12 mouse cellular contexts compared by ENCODE assay signal in genomic region chr1:183167776-183168175, GRCm38 (mm10). TPM values are rescaled to one million over a fixed set of nuclear protein-coding genes. Genes with fewer than 3 reads are reported as not detected.
DNase-seq lines count a peak whose midpoint lies in the region; ATAC-seq and TF ChIP-seq lines count a peak whose summit lies in the region.
"Had no signal": no experiment of that assay in that cellular context is flagged by ENCODE, and none has a peak within 500 bp of the region (broad histone marks: within the 10 kb centered on the region; RNA-seq: fewer than 3 reads in every experiment).

No protein-coding gene starts in this region.

- H3K9ac ChIP-seq in heart, postnatal 0 days (replicated peaks; ENCODE audit: low read depth, low read length): no peak overlapping the region
- no peak overlapping the region for H3K9ac ChIP-seq in neural tube, embryonic 13.5 days
- H3K9ac ChIP-seq in limb, embryonic 11.5 days (ENCODE audit: low read length): no peak overlapping the region
- H3K9ac ChIP-seq in intestine, embryonic 16.5 days (ENCODE audit: low read depth, low read length): no peak overlapping the region
- H3K9ac ChIP-seq: liver, embryonic 14.5 days; midbrain, embryonic 15.5 days had no signal

- no peak for TF ChIP-seq CTCF in heart, postnatal 0 days (IDR thresholded peaks at IDR 0.05; ENCODE audit: low read depth)

- TF ChIP-seq EP300 in heart, postnatal 0 days (IDR thresholded peaks at IDR 0.05; ENCODE audit: low read depth): no peak

- H3K4me1 ChIP-seq in heart, postnatal 0 days (ENCODE audit: control insufficient read depth, insufficient read depth): peaks cover 21% of the 10 kb centered on the region; the same call in 1 of the 2 replicates
- peaks cover 19% of the 10 kb centered on the region for H3K4me1 ChIP-seq in neural tube, embryonic 13.5 days (replicated peaks)
- H3K4me1 ChIP-seq in limb, embryonic 11.5 days (ENCODE audit: control insufficient read depth, insufficient read depth, low read length): peaks cover 39% of the 10 kb centered on the region
- peaks cover 10% of the 10 kb centered on the region; the same call in 1 of the 2 replicates for H3K4me1 ChIP-seq in intestine, embryonic 16.5 days (ENCODE audit: control insufficient read depth, insufficient read depth, low read length)
- H3K4me1 ChIP-seq: midbrain, embryonic 15.5 days had no signal

- DNase-seq in heart, postnatal 0 days (ENCODE audit: low spot score): no peak
- no peak for DNase-seq in heart, adult 9 months (ENCODE audit: low spot score in 2 of 2)
- no peak for DNase-seq in neural tube, embryonic 10.5 days (ENCODE audit: extremely low spot score, low spot score)
- peak; percentile 49 for DNase-seq in limb, embryonic 11.5 days (ENCODE audit: low spot score)
- DNase-seq in left cerebral cortex, adult 8-10 months (ENCODE audit: low spot score in 2 of 2): no peak
- no peak for DNase-seq in adrenal gland, adult 2 months
- DNase-seq: cerebellum, adult 11 months had no signal

- no peak for ATAC-seq in heart, postnatal 0 days (ENCODE audit: insufficient read depth, low read depth)
- ATAC-seq in neural tube, embryonic 13.5 days (ENCODE audit: low read depth): no peak
- ATAC-seq in limb, embryonic 11.5 days (ENCODE audit: insufficient number of reproducible peaks, low FRiP score, low TSS enrichment, low read depth): no peak
- no peak for ATAC-seq in intestine, embryonic 16.5 days
- ATAC-seq: midbrain, embryonic 15.5 days had no signal

- H3K36me3 ChIP-seq in heart, postnatal 0 days (replicated peaks; ENCODE audit: control insufficient read depth, insufficient read depth, low read length): no peaks in the 10 kb centered on the region
- H3K36me3 ChIP-seq in neural tube, embryonic 13.5 days: peaks cover 9% of the 10 kb centered on the region; the same call in 1 of the 2 replicates
- H3K36me3 ChIP-seq in limb, embryonic 11.5 days (ENCODE audit: control insufficient read depth, insufficient read depth, low read length): 0 out of 2 replicates have a peak, but pooled peaks cover 3% of the 10 kb centered on the region
- H3K36me3 ChIP-seq in intestine, embryonic 16.5 days (ENCODE audit: control insufficient read depth, insufficient read depth, low read length): no peaks in the 10 kb centered on the region
- H3K36me3 ChIP-seq: midbrain, embryonic 15.5 days had no signal

- no peak overlapping the region for H3K4me3 ChIP-seq in heart, postnatal 0 days (ENCODE audit: low read depth, low read length)
- no peak overlapping the region for H3K4me3 ChIP-seq in neural tube, embryonic 13.5 days
- H3K4me3 ChIP-seq in limb, embryonic 11.5 days (ENCODE audit: low read depth, low read length): no peak overlapping the region
- H3K4me3 ChIP-seq in intestine, embryonic 16.5 days (ENCODE audit: low read length): no peak overlapping the region
- H3K4me3 ChIP-seq: erythroblast, embryonic 14.5 days; midbrain, embryonic 15.5 days had no signal

- 0 out of 2 replicates have a peak, but pooled peaks cover 6% of the 10 kb centered on the region for H3K9me3 ChIP-seq in heart, postnatal 0 days (replicated peaks; ENCODE audit: control insufficient read depth, low read length)
- no peaks in the 10 kb centered on the region for H3K9me3 ChIP-seq in neural tube, embryonic 13.5 days
- H3K9me3 ChIP-seq in limb, embryonic 11.5 days (ENCODE audit: control insufficient read depth, low read length): no peaks in the 10 kb centered on the region; the same call in 1 of the 2 replicates
- H3K9me3 ChIP-seq in intestine, embryonic 16.5 days (ENCODE audit: control insufficient read depth, low read length): no peaks in the 10 kb centered on the region
- H3K9me3 ChIP-seq: midbrain, embryonic 15.5 days had no signal

- no peaks in the 10 kb centered on the region for H3K27me3 ChIP-seq in heart, postnatal 0 days (ENCODE audit: control insufficient read depth, insufficient read depth, low read length)
- H3K27me3 ChIP-seq in neural tube, embryonic 13.5 days: no peaks in the 10 kb centered on the region
- no peaks in the 10 kb centered on the region for H3K27me3 ChIP-seq in limb, embryonic 11.5 days (ENCODE audit: control insufficient read depth, insufficient read depth, low read length)
- H3K27me3 ChIP-seq in intestine, embryonic 16.5 days (replicated peaks; ENCODE audit: control insufficient read depth, insufficient read depth, low read length): no peaks in the 10 kb centered on the region
- H3K27me3 ChIP-seq: midbrain, embryonic 15.5 days had no signal

- WGBS in heart, postnatal 0 days: 66% methylated on average over 12 of the region's 12 CpGs
- 61% methylated on average over 12 of the region's 12 CpGs for WGBS in neural tube, embryonic 13.5 days
- 49% methylated on average over 12 of the region's 12 CpGs for WGBS in limb, embryonic 11.5 days
- WGBS in intestine, embryonic 16.5 days: 72% methylated on average over 12 of the region's 12 CpGs

- peak overlapping the region; percentile 46 for H3K27ac ChIP-seq in heart, postnatal 0 days (ENCODE audit: low read depth)
- H3K27ac ChIP-seq in neural tube, embryonic 13.5 days (replicated peaks): peak overlapping the region; percentile 33; the same call in 1 of the 2 replicates
- peak overlapping the region; percentile 45 for H3K27ac ChIP-seq in limb, embryonic 11.5 days (replicated peaks; ENCODE audit: low read depth, low read length)
- no peak overlapping the region; the same call in 1 of the 2 replicates for H3K27ac ChIP-seq in intestine, embryonic 16.5 days (ENCODE audit: low read length)
- H3K27ac ChIP-seq: liver, embryonic 14.5 days; midbrain, embryonic 15.5 days had no signal

- no peak overlapping the region for H3K4me2 ChIP-seq in heart, postnatal 0 days (ENCODE audit: low read depth, low read length)
- no peak overlapping the region for H3K4me2 ChIP-seq in neural tube, embryonic 13.5 days
- H3K4me2 ChIP-seq in limb, embryonic 11.5 days (ENCODE audit: low read depth, severe bottlenecking): no peak overlapping the region
- no peak overlapping the region for H3K4me2 ChIP-seq in intestine, embryonic 16.5 days (ENCODE audit: low read depth, low read length)
- H3K4me2 ChIP-seq: midbrain, embryonic 15.5 days had no signal

RNA-seq across cellular contexts. Expression of gene Disp1, which starts 53.5 kb away (rescaled TPM):
- total RNA-seq in heart, postnatal 0 days (2014; rRNA removed; ENCODE audit: low replicate concordance): 8.1 and 11.9 TPM in 2 replicates
- 5.8 and 6.0 TPM in 2 replicates for polyA plus RNA-seq in heart, postnatal 0 days (2015; fragmentation: Nextera tagmentation; extraction: Ambion mirVana)
- polyA plus RNA-seq in neural tube, embryonic 13.5 days (2015; fragmentation: Nextera tagmentation; extraction: Ambion mirVana): 8.1 and 10.0 TPM in 2 replicates
- polyA plus RNA-seq in limb, embryonic 11.5 days (2014; fragmentation: Nextera tagmentation; extraction: Ambion mirVana): 19.3 and 20.1 TPM in 2 replicates
- total RNA-seq in left cerebral cortex, adult 8-10 months (2022): 1 to 10 TPM; 6.9 to 8.5 (median 7.4) TPM
- polyA plus RNA-seq in intestine, embryonic 16.5 days (2015; fragmentation: Nextera tagmentation; extraction: Ambion mirVana): 8.0 and 8.6 TPM in 2 replicates
- 10 to 100 TPM; 12.9 to 17.6 TPM for total RNA-seq in adrenal gland, adult 2 months (2021)
- polyA plus RNA-seq in adrenal gland, adult 2 months (2012; rRNA removed): 13.9 and 14.6 TPM in 2 replicates
